Mouse (Mus musculus): ENCODE results near the gene Ttc30a1. TPM values are rescaled to one million over a fixed set of nuclear protein-coding genes. Genes with fewer than 3 reads are reported as not detected.
A peak's percentile ranks its signal among the peaks of the same experiment; 100 is the strongest.
"Not testable (repeated sequence)": the region's sequence is repeated elsewhere in the genome, so short reads cannot be mapped to it uniquely, and the experiment has no call there.

The Ttc30a1 gene
- total and polyA plus RNA-seq, 3 experiments, result not detected

GRCm38 (mm10) chr2:75987739-75988138, 6.0 kb upstream of the Ttc30a1 start:
- Histone ChIP-seq H3K9me3 (replicated peaks) (no peaks in the 10 kb centered on the region), H3K4me3 (ENCODE audit: low read depth, low read length) (no peak overlapping the region), H3K36me3 (replicated peaks) (no peaks in the 10 kb centered on the region), H3K4me1 (ENCODE audit: insufficient read depth, low read depth, low read length) (peaks cover 3% of the 10 kb centered on the region; the same call in 1 of the 2 replicates), H3K27me3 (ENCODE audit: insufficient read depth, low read length) (0 out of 2 replicates have a peak, but pooled peaks cover 2% of the 10 kb centered on the region)
- no peak for DNase-seq (ENCODE audit: low spot score)
- no peak for ATAC-seq (ENCODE audit: extremely low read depth, insufficient number of reproducible peaks, low FRiP score, poor library complexity, severe bottlenecking)
- TF ChIP-seq CTCF (IDR thresholded peaks at IDR 0.05; ENCODE audit: low read depth, low read length) (no peak), POLR2AphosphoS5 (IDR thresholded peaks at IDR 0.05; ENCODE audit: insufficient replicate concordance, low read depth, low read length) (no peak), GATA2 (IDR thresholded peaks at IDR 0.05; ENCODE audit: borderline replicate concordance, low read depth, low read length) (no peak), TAL1 (conservative IDR thresholded peaks at IDR 0.05; ENCODE audit: low read depth, low read length) (no peak), GATA1 (IDR thresholded peaks at IDR 0.05; ENCODE audit: borderline replicate concordance, low read length) (no peak)

GRCm38 (mm10) chr2:75985124-75985523, 3.4 kb upstream of the Ttc30a1 start:
- Histone ChIP-seq H3K4me3 (ENCODE audit: low read depth, low read length) (no peak overlapping the region), H3K9me3 (replicated peaks) (no peaks in the 10 kb centered on the region), H3K27me3 (ENCODE audit: insufficient read depth, low read length) (0 out of 2 replicates have a peak, but pooled peaks cover 2% of the 10 kb centered on the region), H3K36me3 (replicated peaks) (no peaks in the 10 kb centered on the region), H3K4me1 (ENCODE audit: insufficient read depth, low read depth, low read length) (no peaks in the 10 kb centered on the region)
- TF ChIP-seq POLR2AphosphoS5 (IDR thresholded peaks at IDR 0.05; ENCODE audit: insufficient replicate concordance, low read depth, low read length) (no peak), CTCF (IDR thresholded peaks at IDR 0.05; ENCODE audit: low read depth, low read length) (peak; percentile 55; the same call in 1 of the 2 replicates)
- DNase-seq (ENCODE audit: low spot score) (peak; percentile 27), ATAC-seq (ENCODE audit: extremely low read depth, insufficient number of reproducible peaks, low FRiP score, poor library complexity, severe bottlenecking) (peak; percentile 63)

GRCm38 (mm10) chr2:75983847-75984246, 2.1 kb upstream of the Ttc30a1 start:
- no peaks in the 10 kb centered on the region for H3K36me3 ChIP-seq (replicated peaks)
- TF ChIP-seq POLR2AphosphoS5 (IDR thresholded peaks at IDR 0.05; ENCODE audit: insufficient replicate concordance, low read depth, low read length) (no peak), TAL1 (conservative IDR thresholded peaks at IDR 0.05; ENCODE audit: low read depth, low read length) (no peak), GATA2 (IDR thresholded peaks at IDR 0.05; ENCODE audit: borderline replicate concordance, low read depth, low read length) (no peak), GATA1 (IDR thresholded peaks at IDR 0.05; ENCODE audit: borderline replicate concordance, low read length) (no peak), CTCF (IDR thresholded peaks at IDR 0.05; ENCODE audit: low read depth, low read length) (no peak)
- ATAC-seq (ENCODE audit: extremely low read depth, insufficient number of reproducible peaks, low FRiP score, poor library complexity, severe bottlenecking) (no peak), DNase-seq (ENCODE audit: low spot score) (no peak)
- H3K4me3 ChIP-seq (ENCODE audit: low read depth, low read length), result no peak overlapping the region
- H3K4me1 ChIP-seq (ENCODE audit: insufficient read depth, low read depth, low read length), result no peaks in the 10 kb centered on the region
- H3K27me3 ChIP-seq (ENCODE audit: insufficient read depth, low read length), result 0 out of 2 replicates have a peak, but pooled peaks cover 2% of the 10 kb centered on the region
- H3K9me3 ChIP-seq (replicated peaks), result no peaks in the 10 kb centered on the region

- Histone ChIP-seq H3K27me3 (ENCODE audit: insufficient read depth, low read length) (no peaks in the 10 kb centered on the region), H3K36me3 (replicated peaks) (no peaks in the 10 kb centered on the region), H3K4me3 (ENCODE audit: low read depth, low read length) (no peak overlapping the region), H3K4me1 (ENCODE audit: insufficient read depth, low read depth, low read length) (no peaks in the 10 kb centered on the region), H3K9me3 (replicated peaks) (no peaks in the 10 kb centered on the region)
- TF ChIP-seq POLR2AphosphoS5 (IDR thresholded peaks at IDR 0.05; ENCODE audit: insufficient replicate concordance, low read depth, low read length), result no peak
- no peak for TF ChIP-seq GATA1 (IDR thresholded peaks at IDR 0.05; ENCODE audit: borderline replicate concordance, low read length)
- TF ChIP-seq CTCF (IDR thresholded peaks at IDR 0.05; ENCODE audit: low read depth, low read length), result no peak
- TF ChIP-seq TAL1 (conservative IDR thresholded peaks at IDR 0.05; ENCODE audit: low read depth, low read length), result no peak
- TF ChIP-seq GATA2 (IDR thresholded peaks at IDR 0.05; ENCODE audit: borderline replicate concordance, low read depth, low read length), result no peak
- ATAC-seq (ENCODE audit: extremely low read depth, insufficient number of reproducible peaks, low FRiP score, poor library complexity, severe bottlenecking), result no peak
- DNase-seq (ENCODE audit: low spot score), result no peak
Measured at GRCm38 (mm10) chr2:75983091-75983490, 1.3 kb upstream of the Ttc30a1 start.

GRCm38 (mm10) chr2:75982626-75983025, 859 bp upstream of the Ttc30a1 start:
- Histone ChIP-seq H3K9me3 (replicated peaks) (no peaks in the 10 kb centered on the region), H3K36me3 (replicated peaks) (no peaks in the 10 kb centered on the region), H3K4me3 (ENCODE audit: low read depth, low read length) (no peak overlapping the region), H3K4me1 (ENCODE audit: insufficient read depth, low read depth, low read length) (no peaks in the 10 kb centered on the region), H3K27me3 (ENCODE audit: insufficient read depth, low read length) (no peaks in the 10 kb centered on the region)
- TF ChIP-seq CTCF (IDR thresholded peaks at IDR 0.05; ENCODE audit: low read depth, low read length), result no peak
- TF ChIP-seq TAL1 (conservative IDR thresholded peaks at IDR 0.05; ENCODE audit: low read depth, low read length), result no peak
- no peak for TF ChIP-seq GATA1 (IDR thresholded peaks at IDR 0.05; ENCODE audit: borderline replicate concordance, low read length)
- TF ChIP-seq GATA2 (IDR thresholded peaks at IDR 0.05; ENCODE audit: borderline replicate concordance, low read depth, low read length), result no peak
- TF ChIP-seq POLR2AphosphoS5 (IDR thresholded peaks at IDR 0.05; ENCODE audit: insufficient replicate concordance, low read depth, low read length), result no peak
- DNase-seq (ENCODE audit: low spot score), result no peak
- ATAC-seq (ENCODE audit: extremely low read depth, insufficient number of reproducible peaks, low FRiP score, poor library complexity, severe bottlenecking), result no peak

GRCm38 (mm10) chr2:75980933-75981439, 781 bp downstream of the Ttc30a1 start:
- not testable (repeated sequence) for H3K9me3 ChIP-seq (replicated peaks); H3K4me3 ChIP-seq (ENCODE audit: low read depth, low read length); H3K36me3 ChIP-seq (replicated peaks); DNase-seq (ENCODE audit: low spot score); ATAC-seq (ENCODE audit: extremely low read depth, insufficient number of reproducible peaks, low FRiP score, poor library complexity, severe bottlenecking); H3K4me1 ChIP-seq (ENCODE audit: insufficient read depth, low read depth, low read length); H3K27me3 ChIP-seq (ENCODE audit: insufficient read depth, low read length)

- H3K4me3 ChIP-seq (ENCODE audit: low read depth, low read length); H3K36me3 ChIP-seq (replicated peaks); H3K4me1 ChIP-seq (ENCODE audit: insufficient read depth, low read depth, low read length); ATAC-seq (ENCODE audit: extremely low read depth, insufficient number of reproducible peaks, low FRiP score, poor library complexity, severe bottlenecking); DNase-seq (ENCODE audit: low spot score); H3K9me3 ChIP-seq (replicated peaks); H3K27me3 ChIP-seq (ENCODE audit: insufficient read depth, low read length): not testable (repeated sequence)
Measured at GRCm38 (mm10) chr2:75977752-75978368, 3.9 kb downstream of the Ttc30a1 start, which contains the start of gene Ttc30a2. TSS of gene Ttc30a2 (minus strand) at chr2:75978170.

GRCm38 (mm10) chr2:75976070-75976469, 5.7 kb downstream of the Ttc30a1 start:
- not testable (repeated sequence) for ATAC-seq (ENCODE audit: extremely low read depth, insufficient number of reproducible peaks, low FRiP score, poor library complexity, severe bottlenecking); H3K27me3 ChIP-seq (ENCODE audit: insufficient read depth, low read length); H3K9me3 ChIP-seq (replicated peaks); H3K36me3 ChIP-seq (replicated peaks); H3K4me1 ChIP-seq (ENCODE audit: insufficient read depth, low read depth, low read length); DNase-seq (ENCODE audit: low spot score); H3K4me3 ChIP-seq (ENCODE audit: low read depth, low read length)

All from G1E (cell line).